Mouse (Mus musculus) stomach, postnatal 0 days (tissue): ENCODE data around the gene Mpv17.

Experiments used
- CTCF ChIP-seq: IDR thresholded peaks from 2 replicates; pipeline ENCODE4 v1.5.1; 2016; ENCODE audit warnings: antibody characterized with exemption, low read depth, mild to moderate bottlenecking, moderate library complexity
- EP300 ChIP-seq: optimal IDR thresholded peaks from 2 replicates; pipeline ENCODE3; 2016; ENCODE audit warnings: antibody characterized with exemption

- no peak for TF ChIP-seq CTCF
- no peak for TF ChIP-seq EP300
Observed at GRCm38 (mm10) chr5:31179301-31179765, 25.3 kb upstream of the Mpv17 start.
